Mouse (Mus musculus) limb, embryonic 14.5 days (tissue): Measurements from ENCODE around the gene Ccdc88a. TPM values are rescaled to one million over a fixed set of nuclear protein-coding genes. Genes with fewer than 3 reads are reported as not detected.

Experiments used
- ATAC-seq: fragments of 200-750 bp; cut with Nextera tagmentation; 2 replicates; pipeline ENCODE4 v1.8.0; 2017; ENCODE audit warnings: low read depth, moderate number of reproducible peaks, moderate TSS enrichment; ENCODE audit not compliant: low FRiP score
- DNase-seq: peaks from one replicate; pipeline ENCODE4 v3.0.0-alpha.2; 2015; ENCODE audit warnings: low spot score
- H3K27ac ChIP-seq: fragments of 300-500 bp; sonication (generic); replicated peaks from 2 replicates; pipeline ENCODE4 v1.5.1; 2014; ENCODE audit warnings: low read depth, mild to moderate bottlenecking, low read length, moderate library complexity, mixed read lengths
- H3K27me3 ChIP-seq: fragments of 300-500 bp; sonication (generic); 2 replicates; pipeline ENCODE4 v1.6.1; 2014; ENCODE audit warnings: low read length, mixed read lengths; ENCODE audit not compliant: control insufficient read depth, insufficient read depth
- H3K36me3 ChIP-seq: fragments of 300-500 bp; sonication (generic); 2 replicates; pipeline ENCODE4 v1.6.1; 2014; ENCODE audit warnings: mild to moderate bottlenecking, low read length, moderate library complexity, mixed read lengths; ENCODE audit not compliant: control insufficient read depth, insufficient read depth
- H3K4me1 ChIP-seq: fragments of 300-500 bp; sonication (generic); 2 replicates; pipeline ENCODE4 v1.6.1; 2014; ENCODE audit warnings: antibody characterized with exemption, low read length, mixed read lengths; ENCODE audit not compliant: control insufficient read depth, insufficient read depth
- H3K4me2 ChIP-seq: fragments of 300-500 bp; sonication (generic); replicated peaks from 2 replicates; pipeline ENCODE4 v1.6.1; 2014; ENCODE audit warnings: low read depth, mild to moderate bottlenecking, low read length, moderate library complexity; ENCODE audit not compliant: severe bottlenecking
- H3K4me3 ChIP-seq: fragments of 300-500 bp; sonication (generic); replicated peaks from 2 replicates; pipeline ENCODE4 v1.5.1; 2014; ENCODE audit warnings: low read length
- H3K9ac ChIP-seq: fragments of 300-500 bp; sonication (generic); 2 replicates; pipeline ENCODE4 v1.6.1; 2014; ENCODE audit warnings: mild to moderate bottlenecking, low read depth, low read length, moderate library complexity; ENCODE audit not compliant: severe bottlenecking
- H3K9me3 ChIP-seq: fragments of 300-500 bp; sonication (generic); 2 replicates; pipeline ENCODE4 v1.6.1; 2016; ENCODE audit warnings: low read length; ENCODE audit not compliant: control insufficient read depth
- POLR2A ChIP-seq: fragments of 200-500 bp; IDR thresholded peaks from 2 replicates; pipeline ENCODE4 v1.8.0; 2012; ENCODE audit warnings: inconsistent platforms, mild to moderate bottlenecking, moderate library complexity, borderline replicate concordance; ENCODE audit not compliant: insufficient read depth, insufficient read length; ENCODE audit errors: extremely low read depth
- WGBS: fragments of 180-500 bp; shearing (Covaris S2); extraction: QIAGEN DNeasy Blood & Tissue Kit; methylation state at CpG from one replicate; pipeline ENCODE4 v1.1.7; 2014; 5-methylcytosine and 5-hydroxymethylcytosine counted together
- polyA plus RNA-seq, 2 experiments: library from polyadenylated mRNA; depleted of rRNA in 1 of 2; stranded (reverse) in 1 of 2; unstranded in 1 of 2; fragments of >200 nt; fragmentation: Nextera tagmentation in 1 of 2; extraction: Ambion mirVana in 1 of 2; gene quantifications; 2 replicates each; pipeline versions ENCODE4 v1.2.1 to v1.2.3; 2012 to 2014

Ccdc88a gene
- polyA plus RNA-seq, 2 experiments, result 16.1 to 31.8 TPM

GRCm38 (mm10) chr11:29350891-29351290 is 22.6 kb upstream of the Ccdc88a start:
- no peak for ATAC-seq

GRCm38 (mm10) chr11:29352214-29352613 is 21.2 kb upstream of the Ccdc88a start:
- no peaks in the 10 kb centered on the region for H3K36me3 ChIP-seq
- no peaks in the 10 kb centered on the region for H3K27me3 ChIP-seq
- no peaks in the 10 kb centered on the region for H3K9me3 ChIP-seq
- H3K4me1 ChIP-seq, result no peaks in the 10 kb centered on the region
- H3K4me2 ChIP-seq, result no peak overlapping the region
- 58% methylated on average over 1 of the region's 1 CpGs for WGBS
- no peak for ATAC-seq
- H3K4me3 ChIP-seq, result no peak overlapping the region
- no peak overlapping the region for H3K9ac ChIP-seq
- no peak for TF ChIP-seq POLR2A
- no peak overlapping the region for H3K27ac ChIP-seq
- DNase-seq, result no peak

More at GRCm38 (mm10) chr11:29350891-29351290, 22.6 kb upstream of the Ccdc88a start:
- no peaks in the 10 kb centered on the region for H3K36me3 ChIP-seq
- no peak overlapping the region for H3K27ac ChIP-seq
- WGBS, result 94% methylated on average over 2 of the region's 2 CpGs
- no peaks in the 10 kb centered on the region for H3K4me1 ChIP-seq
- H3K4me3 ChIP-seq, result no peak overlapping the region
- no peaks in the 10 kb centered on the region for H3K9me3 ChIP-seq
- H3K4me2 ChIP-seq, result no peak overlapping the region
- no peak overlapping the region for H3K9ac ChIP-seq
- TF ChIP-seq POLR2A, result no peak
- no peaks in the 10 kb centered on the region for H3K27me3 ChIP-seq
- no peak for DNase-seq

- ATAC-seq (no peak), DNase-seq (no peak)
- Histone ChIP-seq H3K9ac (no peak overlapping the region), H3K27me3 (no peaks in the 10 kb centered on the region), H3K4me2 (no peak overlapping the region), H3K27ac (no peak overlapping the region), H3K4me3 (no peak overlapping the region), H3K9me3 (no peaks in the 10 kb centered on the region), H3K36me3 (no peaks in the 10 kb centered on the region), H3K4me1 (no peaks in the 10 kb centered on the region)
- 68% methylated on average over 1 of the region's 1 CpGs for WGBS
- TF ChIP-seq POLR2A, result no peak
Observed at GRCm38 (mm10) chr11:29368161-29368560, 5.3 kb upstream of the Ccdc88a start.

GRCm38 (mm10) chr11:29373050-29373395 is 435 bp upstream of the Ccdc88a start:
- WGBS, result 2% methylated on average over 11 of the region's 11 CpGs
- Histone ChIP-seq H3K4me3 (peak overlapping the region; percentile 93), H3K27me3 (no peaks in the 10 kb centered on the region), H3K27ac (peak overlapping the region; percentile 95), H3K9ac (peak overlapping the region; percentile 96), H3K36me3 (no peaks in the 10 kb centered on the region), H3K4me1 (peaks cover 6% of the 10 kb centered on the region), H3K4me2 (peak overlapping the region; percentile 64), H3K9me3 (no peaks in the 10 kb centered on the region)
- TF ChIP-seq POLR2A, result no peak; the same call in 1 of the 2 replicates
- DNase-seq (no peak), ATAC-seq (no peak)

GRCm38 (mm10) chr11:29374274-29374656 is 807 bp downstream of the Ccdc88a start:
- 0% methylated on average over 8 of the region's 8 CpGs for WGBS
- Histone ChIP-seq H3K36me3 (no peaks in the 10 kb centered on the region), H3K9me3 (no peaks in the 10 kb centered on the region), H3K27me3 (no peaks in the 10 kb centered on the region), H3K4me3 (peak overlapping the region; percentile 93), H3K27ac (peak overlapping the region; percentile 95), H3K4me1 (peaks cover 6% of the 10 kb centered on the region), H3K9ac (peak overlapping the region; percentile 96), H3K4me2 (peak overlapping the region; percentile 64)
- no peak for ATAC-seq
- DNase-seq, result no peak
- TF ChIP-seq POLR2A, result no peak

GRCm38 (mm10) chr11:29376635-29377034 is 3.2 kb downstream of the Ccdc88a start:
- TF ChIP-seq POLR2A, result no peak
- no peak overlapping the region for H3K27ac ChIP-seq
- 87% methylated on average over 2 of the region's 2 CpGs for WGBS
- ATAC-seq (no peak), DNase-seq (no peak)
- no peak overlapping the region for H3K4me3 ChIP-seq
- H3K9me3 ChIP-seq, result no peaks in the 10 kb centered on the region
- H3K27me3 ChIP-seq, result no peaks in the 10 kb centered on the region
- H3K9ac ChIP-seq, result no peak overlapping the region
- H3K4me1 ChIP-seq, result peaks cover 6% of the 10 kb centered on the region
- no peaks in the 10 kb centered on the region for H3K36me3 ChIP-seq
- no peak overlapping the region for H3K4me2 ChIP-seq
